Mouse (Mus musculus): ENCODE data around the gene Hbq1b.

Hbq1b gene

GRCm38 (mm10) chr11:32300279-32301267 lies 13.8 kb downstream of the Hbq1b start:
- DNase-seq (ENCODE audit: low spot score), result no peak

GRCm38 (mm10) chr11:32301506-32301905 lies 14.7 kb downstream of the Hbq1b start:
- no peak for DNase-seq (ENCODE audit: low spot score)

- no peak for DNase-seq (ENCODE audit: low spot score)
These were observed 16.2 kb downstream of the Hbq1b start for GRCm38 (mm10) chr11:32302824-32303419.

GRCm38 (mm10) chr11:32303455-32303854 lies 16.7 kb downstream of the Hbq1b start:
- DNase-seq (ENCODE audit: low spot score), result no peak

GRCm38 (mm10) chr11:32307006-32307405 lies 20.2 kb downstream of the Hbq1b start:
- DNase-seq (ENCODE audit: low spot score), result no peak

DNA sequence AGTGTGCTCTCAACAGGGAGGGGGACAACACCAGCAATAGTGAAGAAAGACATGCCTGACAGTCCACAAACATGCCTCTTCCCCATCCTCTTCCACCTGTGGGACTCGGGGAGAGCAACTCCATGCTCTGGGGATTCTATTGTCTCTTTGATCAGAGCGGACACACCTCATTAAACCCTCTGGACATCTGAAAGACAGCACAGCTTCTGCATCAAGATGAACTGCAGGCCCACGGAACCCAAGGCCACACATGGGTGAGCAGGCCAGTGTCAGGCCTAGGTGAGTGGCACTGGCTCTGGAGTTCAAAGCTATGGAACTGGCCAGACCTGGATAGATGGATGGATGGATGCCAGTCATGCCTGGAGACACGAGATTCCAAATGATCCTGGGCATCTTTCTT lies 22.7 kb downstream of the Hbq1b start:
- no peak for DNase-seq (ENCODE audit: low spot score)

DNA sequence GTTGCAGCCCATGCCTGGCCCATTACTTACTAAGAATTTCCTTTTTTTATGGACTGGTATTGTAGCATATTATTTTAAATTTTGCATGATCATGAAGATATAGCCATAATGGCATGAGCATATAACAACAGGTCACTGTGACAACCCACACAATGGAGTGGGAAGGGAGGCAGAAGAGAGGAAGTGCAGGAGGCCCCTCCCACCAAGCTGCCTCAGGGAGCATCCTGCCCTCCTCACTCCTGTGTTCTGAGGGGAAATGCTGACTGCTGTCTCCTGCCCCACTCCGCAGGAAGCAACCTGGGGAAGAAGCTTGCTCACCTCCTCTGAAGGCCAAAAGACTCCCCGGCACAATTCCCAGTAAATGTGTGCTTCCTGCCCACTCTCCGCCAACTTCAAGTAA lies 23.2 kb downstream of the Hbq1b start:
- no peak for DNase-seq (ENCODE audit: low spot score)

DNA sequence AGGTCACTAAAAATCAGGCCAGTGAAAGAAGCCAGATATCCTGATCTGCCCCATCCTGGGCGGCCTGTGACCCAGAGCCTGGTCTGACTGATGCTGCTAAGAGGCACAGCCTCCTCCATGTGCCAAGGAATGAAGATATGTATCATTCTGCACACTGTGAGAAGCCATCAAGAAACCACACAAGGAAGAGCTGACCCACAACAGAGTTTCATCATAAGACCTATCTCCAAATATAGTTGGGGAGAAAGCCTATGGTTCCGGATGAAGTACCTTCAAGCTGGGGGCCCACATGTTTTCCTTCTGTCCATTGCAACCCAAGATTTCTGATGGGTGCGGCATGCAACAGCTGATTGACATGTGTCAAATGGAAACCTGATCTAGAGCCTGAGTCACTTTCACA lies 29.2 kb downstream of the Hbq1b start:
- DNase-seq (ENCODE audit: low spot score), result no peak

DNA sequence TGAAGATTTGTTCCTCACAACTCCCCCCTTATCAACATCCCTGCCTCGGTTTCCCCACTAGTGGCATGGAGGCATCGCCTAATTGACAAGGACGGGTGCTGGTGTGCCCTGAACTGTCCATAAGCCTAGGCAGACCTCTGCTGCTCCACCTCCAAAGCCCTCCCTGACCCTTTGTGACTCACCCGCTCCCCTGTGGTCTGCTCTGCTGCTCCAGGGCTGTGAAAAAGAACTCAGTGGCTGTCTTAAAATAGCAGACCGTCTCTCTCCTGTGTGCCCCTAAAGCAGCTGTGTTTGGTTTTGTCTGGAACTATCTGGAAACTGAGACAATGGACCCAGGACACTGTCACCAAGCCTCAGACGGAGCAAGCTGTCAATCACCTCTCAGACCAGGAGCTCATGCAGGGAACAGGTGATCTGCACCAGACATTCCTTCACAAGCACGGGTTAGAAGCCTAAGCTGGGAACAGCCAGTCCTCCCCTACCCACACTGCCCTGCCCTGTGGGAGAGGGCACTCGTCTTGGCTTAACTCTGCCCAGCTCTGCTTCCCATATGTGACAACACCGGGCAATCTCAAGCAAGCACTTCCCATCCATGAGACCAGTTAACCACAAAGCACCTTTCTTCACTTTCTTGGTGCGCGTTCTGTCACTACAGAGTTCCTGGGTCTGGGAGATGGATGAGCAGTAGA lies 33.9 kb downstream of the Hbq1b start:
- DNase-seq (ENCODE audit: low spot score), result no peak

DNA sequence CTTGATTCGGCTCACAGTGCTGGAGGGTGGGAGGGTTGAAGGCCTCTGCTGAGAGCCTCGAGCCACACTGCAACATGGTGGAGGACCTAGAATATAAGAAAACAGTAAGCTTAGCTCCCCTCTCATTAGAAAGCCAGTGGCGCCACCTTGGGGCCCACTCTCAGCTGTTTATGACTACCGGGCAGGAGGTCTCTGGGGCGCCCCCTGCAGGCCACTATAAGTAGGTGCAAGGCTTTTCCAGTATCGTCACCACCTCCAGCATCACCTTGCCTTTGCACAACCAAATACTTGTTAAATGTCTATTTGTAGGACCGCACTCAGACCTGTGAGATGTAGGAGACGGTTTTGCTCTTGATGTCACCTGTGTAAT lies 34.4 kb downstream of the Hbq1b start:
- peak; percentile 84 for DNase-seq (ENCODE audit: low spot score)

GRCm38 (mm10) chr11:32324609-32325008 lies 37.8 kb downstream of the Hbq1b start:
- DNase-seq (ENCODE audit: low spot score), result peak; percentile 75

GRCm38 (mm10) chr11:32331075-32331474 lies 44.3 kb downstream of the Hbq1b start:
- DNase-seq (ENCODE audit: low spot score), result no peak

GRCm38 (mm10) chr11:32331861-32332260 lies 45.1 kb downstream of the Hbq1b start:
- no peak for DNase-seq (ENCODE audit: low spot score)

GRCm38 (mm10) chr11:32333235-32333634 lies 46.5 kb downstream of the Hbq1b start:
- DNase-seq (ENCODE audit: low spot score), result no peak

GRCm38 (mm10) chr11:32336435-32336907 lies 49.7 kb downstream of the Hbq1b start:
- DNase-seq (ENCODE audit: low spot score), result no peak
